Mouse (Mus musculus) ES-Bruce4 (cell line): ENCODE measurements around the gene Hspb7. TPM values are rescaled to one million over a fixed set of nuclear protein-coding genes. Genes with fewer than 3 reads are reported as not detected.

ENCODE experiments used
- H3K27ac ChIP-seq: 2 replicates; pipeline ENCODE4 v1.5.1; 2012; ENCODE audit warnings: low read length, inconsistent platforms; ENCODE audit not compliant: insufficient read depth
- H3K27me3 ChIP-seq: 2 replicates; pipeline ENCODE4 v1.6.1; 2012; ENCODE audit warnings: mild to moderate bottlenecking, low read length, inconsistent platforms; ENCODE audit not compliant: control insufficient read depth, poor library complexity, insufficient read depth, severe bottlenecking
- H3K36me3 ChIP-seq: 2 replicates; pipeline ENCODE4 v1.6.1; 2012; ENCODE audit warnings: inconsistent platforms, mild to moderate bottlenecking, low read length, moderate library complexity; ENCODE audit not compliant: control insufficient read depth, poor library complexity, insufficient read depth, severe bottlenecking
- H3K4me1 ChIP-seq: one replicate; pipeline ENCODE4 v1.8.1; 2011; ENCODE audit warnings: low read length; ENCODE audit not compliant: control insufficient read depth, insufficient read depth
- H3K4me3 ChIP-seq: 2 replicates; pipeline ENCODE4 v1.5.1; 2011; ENCODE audit warnings: low read depth, mild to moderate bottlenecking, low read length
- H3K9ac ChIP-seq: 2 replicates; pipeline ENCODE4 v1.6.1; 2012; ENCODE audit warnings: low read depth, mild to moderate bottlenecking, inconsistent platforms; ENCODE audit not compliant: poor library complexity, severe bottlenecking
- H3K9me3 ChIP-seq: replicated peaks from 2 replicates; pipeline ENCODE4 v1.6.1; 2012; ENCODE audit warnings: mild to moderate bottlenecking, low read length, inconsistent platforms; ENCODE audit not compliant: control insufficient read depth, poor library complexity, insufficient read depth, severe bottlenecking
- CTCF ChIP-seq: IDR thresholded peaks from one replicate; pipeline ENCODE4 v1.8.1; 2011; ENCODE audit warnings: low read depth, low read length
- EP300 ChIP-seq: IDR thresholded peaks from 2 replicates; pipeline ENCODE4 v1.6.1; 2011; ENCODE audit warnings: low read depth, low read length; ENCODE audit not compliant: insufficient read depth
- POLR2A ChIP-seq: IDR thresholded peaks from one replicate; pipeline ENCODE4 v1.8.1; 2011; ENCODE audit warnings: low read length; ENCODE audit not compliant: insufficient read depth
- polyA plus RNA-seq: library from polyadenylated mRNA; stranded (reverse); fragments of >200 nt; gene quantifications from 2 replicates; pipeline ENCODE4 v1.2.4, GENCODE M21; 2011; ENCODE audit warnings: low read depth; ENCODE audit not compliant: missing spikeins, insufficient read depth, insufficient read length

The Hspb7 gene
- polyA plus RNA-seq, 1 experiment, result not detected

- no peaks in the 10 kb centered on the region for H3K9me3 ChIP-seq
- no peak overlapping the region for H3K4me3 ChIP-seq
- no peaks in the 10 kb centered on the region for H3K27me3 ChIP-seq
- no peak overlapping the region for H3K9ac ChIP-seq
- no peak for TF ChIP-seq EP300
- peak; percentile 90 for TF ChIP-seq CTCF
- no peaks in the 10 kb centered on the region for H3K4me1 ChIP-seq
- H3K27ac ChIP-seq, result no peak overlapping the region
- no peaks in the 10 kb centered on the region for H3K36me3 ChIP-seq
These were observed 33.3 kb upstream of the Hspb7 start for GRCm38 (mm10) chr4:141387093-141387784.

GRCm38 (mm10) chr4:141387933-141388332 lies 32.6 kb upstream of the Hspb7 start:
- no peaks in the 10 kb centered on the region for H3K4me1 ChIP-seq
- no peaks in the 10 kb centered on the region for H3K9me3 ChIP-seq
- no peak overlapping the region for H3K4me3 ChIP-seq
- no peaks in the 10 kb centered on the region for H3K27me3 ChIP-seq
- no peak overlapping the region for H3K9ac ChIP-seq
- no peaks in the 10 kb centered on the region for H3K36me3 ChIP-seq
- no peak overlapping the region for H3K27ac ChIP-seq
- TF ChIP-seq POLR2A (no peak), CTCF (no peak), EP300 (no peak)

- Histone ChIP-seq H3K9me3 (no peaks in the 10 kb centered on the region), H3K9ac (no peak overlapping the region)
These were observed 31.0 kb upstream of the Hspb7 start for GRCm38 (mm10) chr4:141389366-141390150.

GRCm38 (mm10) chr4:141391293-141391692 lies 29.3 kb upstream of the Hspb7 start:
- Histone ChIP-seq H3K9ac (no peak overlapping the region), H3K9me3 (no peaks in the 10 kb centered on the region), H3K27ac (no peak overlapping the region), H3K4me1 (peaks cover 3% of the 10 kb centered on the region), H3K4me3 (no peak overlapping the region), H3K36me3 (no peaks in the 10 kb centered on the region), H3K27me3 (no peaks in the 10 kb centered on the region)
- no peak for TF ChIP-seq POLR2A
- TF ChIP-seq CTCF, result no peak
- TF ChIP-seq EP300, result no peak

More at GRCm38 (mm10) chr4:141389366-141390150, 31.0 kb upstream of the Hspb7 start:
- H3K36me3 ChIP-seq, result no peaks in the 10 kb centered on the region
- no peaks in the 10 kb centered on the region for H3K27me3 ChIP-seq
- H3K4me3 ChIP-seq, result no peak overlapping the region
- no peaks in the 10 kb centered on the region for H3K4me1 ChIP-seq
- no peak overlapping the region for H3K27ac ChIP-seq
- TF ChIP-seq POLR2A (no peak), CTCF (no peak), EP300 (no peak)

GRCm38 (mm10) chr4:141394751-141395150 lies 25.8 kb upstream of the Hspb7 start:
- Histone ChIP-seq H3K36me3 (no peaks in the 10 kb centered on the region), H3K9me3 (no peaks in the 10 kb centered on the region), H3K27ac (no peak overlapping the region), H3K9ac (no peak overlapping the region), H3K4me1 (peaks cover 3% of the 10 kb centered on the region), H3K4me3 (no peak overlapping the region; the same call in 1 of the 2 replicates), H3K27me3 (no peaks in the 10 kb centered on the region)
- TF ChIP-seq CTCF, result no peak

GRCm38 (mm10) chr4:141397861-141398260 lies 22.7 kb upstream of the Hspb7 start:
- H3K27me3 ChIP-seq, result no peaks in the 10 kb centered on the region
- H3K4me3 ChIP-seq, result no peak overlapping the region
- H3K27ac ChIP-seq, result no peak overlapping the region
- H3K9ac ChIP-seq, result no peak overlapping the region
- H3K4me1 ChIP-seq, result peaks cover 3% of the 10 kb centered on the region
- no peaks in the 10 kb centered on the region for H3K36me3 ChIP-seq
- H3K9me3 ChIP-seq, result no peaks in the 10 kb centered on the region
- TF ChIP-seq EP300, result no peak
- no peak for TF ChIP-seq POLR2A
- TF ChIP-seq CTCF, result no peak
